Mouse (Mus musculus) naive thymus-derived CD4-positive, alpha-beta T cell, adult 2 months (primary cell): Measurements from ENCODE around the gene Vmn2r71.

Source experiments
- DNase-seq: peaks from one replicate; pipeline ENCODE4 v3.0.0-alpha.2; 2011; ENCODE audit warnings: low read depth

Gene Vmn2r71

DNA sequence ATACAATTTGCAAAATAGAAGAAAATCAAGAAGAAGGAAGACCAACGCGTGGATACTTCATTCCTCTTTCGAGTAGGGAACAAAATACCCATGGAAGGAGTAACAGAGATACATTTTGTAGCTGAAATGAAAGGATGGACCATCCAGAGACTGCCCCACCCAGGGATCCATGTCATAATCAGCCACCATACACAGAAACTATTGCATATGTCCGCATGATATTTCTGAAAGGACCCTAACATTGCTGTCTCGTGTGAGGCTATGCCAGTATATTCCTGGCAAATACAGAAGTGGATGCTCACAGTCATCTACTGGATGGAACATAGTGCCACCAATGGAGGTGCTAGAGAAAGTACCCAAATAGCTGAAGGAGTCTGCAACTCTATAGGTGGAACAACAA, at the start of gene Vmn2r71:
TSS of gene Vmn2r71 (plus strand) at position 301 of the 400 bp plus-strand sequence.
- no peak for DNase-seq

DNA sequence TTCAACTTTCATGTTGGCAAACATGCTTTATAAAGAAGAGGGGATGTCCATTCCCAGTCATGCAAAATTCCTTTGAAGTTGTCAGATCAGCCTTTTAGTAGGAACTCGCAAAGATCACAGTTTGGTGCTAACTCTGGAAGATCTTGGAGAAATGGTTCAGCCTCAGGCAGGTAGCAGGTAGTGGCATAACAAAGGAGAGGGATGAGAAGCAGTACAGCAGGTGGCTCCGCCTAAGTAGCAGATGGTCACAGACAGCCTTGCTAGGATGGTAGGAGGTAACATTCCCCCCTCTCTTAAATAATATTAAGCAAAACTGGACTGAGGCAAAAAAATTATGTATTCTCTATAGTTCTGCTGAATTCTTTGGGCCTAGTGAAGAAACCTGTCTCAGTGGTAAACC, 20.8 kb upstream of the Vmn2r71 start:
- DNase-seq, result no peak

DNA sequence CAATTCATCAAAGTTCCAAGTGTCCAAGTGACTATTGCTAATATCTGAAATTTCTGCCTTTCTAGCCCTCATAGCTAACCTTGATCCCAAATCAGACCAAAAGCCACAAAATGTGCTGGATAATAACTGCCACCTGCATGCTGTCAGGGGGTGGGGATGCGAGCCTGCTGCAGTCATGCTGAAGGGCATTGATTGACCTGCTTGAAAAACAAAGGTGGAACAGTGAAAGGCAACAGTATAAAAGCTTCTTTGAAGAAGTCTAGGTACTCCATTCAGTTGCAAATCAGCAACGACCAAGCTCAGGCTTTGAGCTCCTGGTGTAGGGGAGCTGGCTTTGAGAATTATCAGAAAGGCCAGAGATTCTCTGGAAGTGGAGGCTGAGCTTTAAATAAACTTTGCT, 19.8 kb upstream of the Vmn2r71 start:
- no peak for DNase-seq

DNA sequence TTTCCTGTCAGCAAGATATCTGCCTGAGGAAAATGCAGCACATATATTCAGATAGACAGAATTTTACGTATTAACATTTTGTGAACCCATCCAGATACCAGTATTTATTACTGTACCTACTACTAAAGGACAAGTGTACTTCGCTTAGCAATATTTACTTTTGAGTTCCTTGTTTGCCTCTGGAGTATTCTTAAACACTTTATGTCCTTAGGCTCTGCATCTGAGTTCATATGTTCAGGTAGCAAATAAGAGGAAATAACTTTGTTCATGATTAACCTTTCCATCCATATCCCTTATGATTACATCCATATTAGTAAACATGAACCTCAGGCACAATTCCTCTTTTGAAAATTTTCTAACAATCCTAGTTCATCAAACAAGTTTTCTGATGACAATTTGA, 6.2 kb downstream of the Vmn2r71 start, which contains the start of gene Vmn2r70:
TSS of gene Vmn2r70 (minus strand) at position 101 of the 400 bp plus-strand sequence.
- no peak for DNase-seq
